Mouse (Mus musculus) layer of hippocampus, postnatal 36 days (tissue): ENCODE data around the gene Sqor. TPM values are rescaled to one million over a fixed set of nuclear protein-coding genes. Genes with fewer than 3 reads are reported as not detected.

Experiments used
- DNase-seq, 2 experiments: peaks; one replicate each; pipeline ENCODE4 v3.0.0; 2022
- total RNA-seq, 2 experiments: library from RNA; stranded (reverse); gene quantifications; 2 replicates each; pipeline ENCODE4 v1.2.3; 2021

Gene Sqor
- total RNA-seq, 2 experiments from 2014 or later = 5.3 to 5.9 TPM

DNA sequence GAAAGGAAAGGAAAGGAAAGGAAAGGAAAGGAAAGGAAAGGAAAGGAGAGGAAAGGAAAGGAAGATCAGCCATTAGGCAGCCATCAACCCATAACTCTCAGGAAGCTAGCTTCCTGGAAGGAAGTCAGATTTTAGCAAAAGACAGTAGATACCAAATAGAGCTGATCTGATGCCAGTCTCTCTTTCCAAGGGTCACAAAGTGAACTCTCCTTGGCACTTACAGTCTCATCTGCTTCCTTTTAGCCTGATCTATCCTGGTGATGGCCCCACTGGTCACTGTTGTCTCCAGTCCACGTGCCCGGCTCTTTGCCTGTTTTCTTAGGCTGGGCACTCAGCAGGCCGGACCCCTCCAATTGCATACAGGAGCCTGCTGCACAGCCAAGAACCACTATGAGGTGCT, 19.7 kb downstream of the Sqor start:
- DNase-seq = no peak

DNA sequence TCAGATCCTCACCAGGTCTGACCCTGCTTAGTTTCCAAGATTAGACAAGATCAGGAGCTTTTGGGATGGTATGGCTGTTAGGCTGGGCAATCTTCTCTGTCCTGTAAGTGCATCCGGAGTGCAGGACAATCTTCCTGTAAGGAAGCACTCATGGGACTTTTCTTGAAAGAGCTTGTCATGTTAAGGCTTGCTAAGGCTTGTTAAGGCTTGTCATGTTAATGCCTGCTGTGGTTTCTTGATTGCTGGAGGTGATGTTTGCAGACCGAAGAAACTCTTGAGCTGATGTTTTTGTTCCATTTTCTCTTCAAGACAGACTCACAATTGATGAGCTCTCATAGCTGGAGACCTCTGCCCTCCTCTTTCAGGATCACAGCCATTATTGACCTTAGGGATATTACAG, 21.1 kb downstream of the Sqor start:
- no peak for DNase-seq

DNA sequence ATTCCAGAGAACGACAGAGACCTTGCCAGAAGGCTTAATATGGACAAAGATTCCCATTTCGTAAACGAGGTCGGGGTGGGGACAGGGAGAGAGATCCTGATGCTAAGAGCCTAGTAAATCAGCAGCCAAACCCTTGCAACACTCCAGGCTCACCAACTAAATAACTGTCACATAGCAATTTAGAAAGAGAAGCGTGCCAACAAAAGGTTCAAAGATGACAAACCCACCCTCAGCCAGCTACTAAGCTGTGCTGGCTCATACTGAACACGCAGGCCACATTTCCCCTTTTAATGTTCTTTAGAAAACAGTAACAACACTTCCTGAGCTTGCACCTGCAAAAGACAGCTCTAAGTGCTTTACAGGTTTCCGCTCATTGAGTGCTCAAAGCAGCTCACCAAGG, 24.3 kb downstream of the Sqor start:
- DNase-seq = no peak

DNA sequence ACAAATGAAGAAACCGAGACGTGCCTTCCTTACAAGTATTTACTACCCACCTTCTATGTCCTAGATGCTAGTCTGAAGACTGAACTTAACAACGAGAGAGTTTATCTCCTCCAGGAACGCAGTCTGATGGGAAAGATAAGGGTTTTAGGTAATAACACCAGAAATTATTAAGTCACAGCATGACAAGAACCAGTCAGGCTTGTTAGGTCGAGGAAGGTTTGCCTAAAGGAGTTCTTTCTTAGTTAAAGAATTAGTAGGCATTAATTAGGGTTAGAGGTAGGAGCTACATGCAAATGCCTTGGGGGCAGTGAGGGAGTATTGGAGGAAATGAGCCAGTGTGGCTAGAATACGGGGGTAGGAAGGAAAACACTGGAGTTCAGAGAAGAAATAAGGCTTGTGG, 24.7 kb downstream of the Sqor start:
- DNase-seq = no peak

DNA sequence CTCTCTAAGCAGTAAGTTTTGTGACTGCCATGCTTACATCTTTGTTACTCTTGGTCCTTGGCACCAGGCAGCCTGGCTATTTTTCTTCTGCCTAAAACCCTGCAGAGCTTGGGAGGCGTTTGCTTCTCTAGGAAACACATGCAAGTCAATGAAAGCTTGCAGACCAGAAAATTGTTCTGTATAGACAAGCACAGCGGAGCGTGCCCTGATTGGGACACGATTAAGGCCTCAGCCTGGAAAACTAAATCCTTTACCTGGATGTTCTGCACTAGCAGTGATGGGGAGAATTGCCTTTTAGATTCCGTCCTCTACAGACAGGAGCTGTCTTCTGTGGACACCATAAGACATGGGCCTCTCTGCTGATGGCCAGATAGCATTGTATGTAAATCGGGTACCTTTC, 39.4 kb downstream of the Sqor start:
- no peak for DNase-seq

DNA sequence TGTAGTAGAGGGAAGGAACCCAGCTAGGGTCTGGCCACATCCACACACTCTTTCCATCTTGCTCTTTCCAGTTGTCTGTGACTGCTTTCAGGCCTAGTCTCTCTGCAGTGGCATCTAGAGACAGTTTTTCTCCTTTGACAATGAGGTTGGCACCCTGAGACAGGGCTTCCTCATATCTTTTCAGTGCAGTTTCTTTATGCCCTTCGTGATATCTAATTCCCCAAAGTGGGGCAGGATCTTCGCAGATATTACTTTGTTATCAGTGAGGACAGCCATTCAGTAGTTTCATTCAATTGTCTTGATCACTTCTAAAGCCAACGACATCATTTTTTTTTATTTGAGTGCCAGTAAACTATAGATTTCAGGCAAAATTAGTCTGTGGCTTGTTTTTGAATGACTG, 41.0 kb downstream of the Sqor start:
- no peak for DNase-seq

DNA sequence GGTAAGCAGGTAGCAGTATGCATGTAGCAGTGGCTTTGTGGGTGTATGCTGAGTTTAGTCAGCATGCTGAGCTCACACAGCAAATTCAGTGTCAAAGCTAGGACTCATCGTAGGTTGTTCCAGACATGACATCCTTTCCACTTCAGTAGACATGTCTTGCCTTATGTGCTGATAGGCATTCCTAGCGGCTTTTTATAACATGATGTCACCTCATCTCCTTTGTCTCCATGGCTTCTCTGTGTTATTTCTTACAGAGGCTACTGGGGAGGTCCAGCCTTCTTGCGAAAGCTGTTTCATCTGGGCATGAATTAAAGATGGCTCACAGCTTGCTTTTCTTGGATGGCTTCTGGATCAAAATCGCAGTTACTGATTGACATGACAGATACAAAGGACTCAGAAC, 44.0 kb downstream of the Sqor start:
- no peak for DNase-seq

DNA sequence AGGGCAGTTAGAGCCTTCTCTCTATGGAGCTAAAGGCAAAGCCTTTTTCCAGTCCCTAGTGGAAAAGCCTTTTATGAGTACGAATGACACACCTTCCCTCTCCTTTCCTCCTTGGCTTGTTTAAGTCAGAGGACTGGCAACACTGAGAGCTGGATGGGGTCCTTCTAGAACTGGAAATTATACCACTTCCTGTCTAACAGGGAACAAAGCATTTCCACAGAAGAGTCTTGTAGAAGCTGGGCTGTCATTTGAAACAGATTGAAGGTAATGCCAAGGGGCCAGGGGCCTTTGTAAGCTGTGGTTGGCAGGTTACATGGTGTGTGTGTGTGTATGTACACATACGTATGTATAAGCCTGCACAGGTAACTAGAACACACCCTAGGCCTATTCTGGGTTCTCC, 51.9 kb downstream of the Sqor start:
- DNase-seq = no peak

DNA sequence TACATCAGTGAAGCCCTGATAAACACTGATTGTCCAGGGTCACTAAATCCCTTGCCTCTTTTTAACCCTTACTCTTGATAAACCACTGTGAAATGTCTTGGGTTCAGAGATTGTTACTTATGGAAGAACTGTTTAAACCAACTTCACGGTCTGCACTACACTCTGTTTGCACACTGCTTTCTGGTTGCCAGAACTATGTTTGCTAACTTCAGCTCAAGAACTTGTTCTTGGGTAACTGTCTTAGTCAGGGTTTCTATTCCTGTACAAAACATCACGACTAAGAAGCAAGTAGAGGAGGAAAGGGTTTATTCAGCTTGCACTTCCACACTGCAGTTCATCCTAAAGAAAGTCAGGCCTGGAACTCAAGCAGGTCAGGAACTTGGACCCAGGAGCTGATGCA, 56.2 kb downstream of the Sqor start:
- no peak for DNase-seq

DNA sequence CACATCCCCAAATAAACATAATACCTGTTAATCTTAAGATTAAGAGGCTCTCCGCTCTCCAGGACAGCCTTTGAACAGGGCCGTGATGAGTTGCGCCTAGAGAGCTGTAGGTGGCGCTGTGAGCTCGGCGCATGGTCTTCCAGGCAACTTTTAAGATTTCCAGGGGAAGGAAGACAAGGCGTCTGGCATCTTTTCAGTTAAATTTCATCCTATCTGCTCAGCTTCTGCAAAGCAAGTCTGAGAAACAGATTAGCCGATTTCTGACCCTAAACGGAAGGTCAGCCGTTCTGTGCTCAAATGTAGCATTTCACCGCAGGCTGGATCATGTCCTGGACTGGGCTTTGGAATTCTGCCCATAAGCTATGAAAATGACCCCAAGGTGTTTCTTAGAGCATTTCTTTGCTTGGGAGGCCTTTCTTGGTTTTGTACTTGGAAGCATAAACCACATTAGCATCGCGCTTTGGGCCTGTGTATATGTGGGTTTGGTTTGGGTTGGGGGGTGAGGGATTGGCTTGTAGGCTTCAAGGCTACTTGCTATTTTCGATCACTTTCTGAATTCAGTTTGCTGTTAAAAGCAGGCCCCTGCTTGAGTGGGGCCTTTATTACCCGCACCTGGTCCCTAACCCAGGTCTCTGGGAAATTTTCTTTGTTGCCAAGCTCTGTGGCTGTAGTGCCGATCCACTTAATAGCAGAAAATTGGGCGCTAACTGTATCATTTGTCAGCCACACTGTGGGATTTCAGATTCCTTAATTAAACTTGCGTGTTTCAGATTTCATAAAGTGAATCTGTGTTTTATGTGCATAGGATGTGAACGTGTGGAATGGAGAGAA, 60.6 kb downstream of the Sqor start:
- DNase-seq = peak; percentile 39 to 47

DNA sequence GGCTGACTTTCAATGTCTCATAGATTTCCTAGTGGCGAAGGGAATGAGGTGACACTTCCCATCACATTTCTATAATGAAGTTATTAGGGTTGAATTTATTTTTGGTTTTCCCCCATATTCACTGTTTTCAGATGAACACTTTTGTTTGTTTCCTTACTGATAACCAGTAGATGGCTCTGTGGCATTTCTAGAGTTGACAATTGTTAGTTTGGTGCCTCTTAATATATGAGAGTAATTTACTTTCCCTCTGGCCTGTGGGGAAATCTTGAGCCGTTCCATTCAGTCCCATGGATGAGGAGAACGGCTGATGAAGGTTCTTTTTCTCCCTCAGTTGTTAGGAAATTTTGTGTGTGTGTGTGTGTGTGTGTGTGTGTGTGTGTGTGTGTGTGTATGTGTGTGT, 61.3 kb downstream of the Sqor start:
- DNase-seq = no peak

DNA sequence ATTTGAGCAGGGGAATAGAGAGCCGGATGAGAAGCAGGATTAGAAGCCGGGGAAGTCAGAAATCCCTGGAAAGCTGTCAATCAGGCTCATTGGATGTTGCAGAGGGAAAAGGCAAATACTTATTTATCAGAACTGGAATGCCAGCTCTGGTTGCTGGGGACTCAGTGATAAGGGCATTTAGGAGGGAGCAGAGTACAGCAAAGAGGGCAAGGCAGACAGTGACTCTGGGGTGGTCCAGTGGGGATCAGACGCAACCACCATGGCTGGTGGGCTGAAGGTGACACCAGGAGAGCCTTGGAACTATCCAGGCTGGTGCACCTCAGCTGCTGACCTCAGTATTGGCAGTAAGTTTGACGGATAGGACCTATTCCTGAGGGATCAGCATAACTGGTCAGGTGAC, 89.6 kb downstream of the Sqor start:
- DNase-seq = no peak

DNA sequence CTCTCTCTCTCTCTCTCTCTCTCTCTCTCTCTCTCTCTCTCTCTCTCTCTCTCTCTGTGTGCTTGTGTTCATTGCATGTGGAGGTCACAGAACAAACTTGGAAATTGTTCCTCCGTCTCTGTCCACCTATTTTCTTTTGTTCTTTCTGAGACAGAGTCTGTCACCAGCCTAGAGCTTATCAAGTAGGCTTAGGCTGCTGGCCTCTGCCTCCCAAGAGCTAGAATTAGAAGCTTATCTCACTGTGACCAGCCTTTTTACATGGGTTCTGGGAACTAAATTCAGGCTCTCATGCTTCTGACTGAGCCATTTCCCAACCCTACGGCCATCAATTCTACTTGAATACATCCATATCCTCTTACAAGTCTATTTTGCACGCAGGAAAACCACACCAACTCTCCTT, 90.3 kb downstream of the Sqor start:
- no peak for DNase-seq

Other genes starting within 250 kb of the Sqor start
- 10 to 100 TPM; 58.7 to 60.1 TPM for gene Gatm, start 153.9 kb upstream of the Sqor start, total RNA-seq
- 1 to 10 TPM in 1 of 2 experiments, not detected in 1; 1.5 TPM for gene AA467197, start 128.3 kb upstream of the Sqor start, total RNA-seq
- gene Slc30a4, start 62.6 kb upstream of the Sqor start, total RNA-seq = 10 to 100 TPM; 28.4 to 29.4 TPM
- 10 to 100 TPM; 19.9 to 28.0 TPM for gene Bloc1s6, start 26.7 kb upstream of the Sqor start, total RNA-seq